Mouse (Mus musculus) cerebellum, adult 2 months (tissue): ENCODE data around the gene Fam186a.

ENCODE experiments used
- CTCF ChIP-seq: fragments of 200-500 bp; IDR thresholded peaks from 2 replicates; pipeline ENCODE4 v1.5.1; 2011; ENCODE audit warnings: low read depth, mild to moderate bottlenecking, control low read depth, low read length, moderate library complexity, borderline replicate concordance; ENCODE audit not compliant: insufficient read depth
- POLR2A ChIP-seq: fragments of 200-500 bp; IDR thresholded peaks from 2 replicates; pipeline ENCODE4 v1.6.1; 2011; ENCODE audit warnings: low read length, control low read depth, borderline replicate concordance; ENCODE audit not compliant: insufficient read depth

- TF ChIP-seq POLR2A (no peak), CTCF (no peak)
These were observed 25.8 kb downstream of the Fam186a start for GRCm38 (mm10) chr15:99940970-99941630.
